Mouse (Mus musculus): ENCODE results near the gene Pla2g3. TPM values are rescaled to one million over a fixed set of nuclear protein-coding genes. Genes with fewer than 3 reads are reported as not detected.
A peak's percentile ranks its signal among the peaks of the same experiment; 100 is the strongest.

Pla2g3 gene
- total and polyA plus RNA-seq, 3 experiments = not detected

- Histone ChIP-seq H3K36me3 (replicated peaks in 1 of 2; ENCODE audit: control insufficient read depth in 1 of 2, insufficient read depth in 1 of 2, low read length in 1 of 2) (no peaks in the 10 kb centered on the region), H3K9ac (ENCODE audit: insufficient read depth, low read depth) (no peak overlapping the region), H3K4me3 (replicated peaks in 1 of 3; ENCODE audit: low read depth in 2 of 3, low read length in 2 of 3, poor library complexity in 1 of 3) (no peak overlapping the region), H3K79me2 (replicated peaks; ENCODE audit: control insufficient read depth, extremely low read depth, insufficient read depth, poor library complexity, severe bottlenecking) (no peaks in the 10 kb centered on the region), H3K4me1 (ENCODE audit: control insufficient read depth in 1 of 2, insufficient read depth in 2 of 2) (peaks cover 0 to 4% of the 10 kb centered on the region in 2 experiments; a peak in 2 of 4 replicates), H3K27me3 (replicated peaks) (peaks cover 39% of the 10 kb centered on the region), H3K4me2 (ENCODE audit: insufficient read depth, low read depth, poor library complexity, severe bottlenecking) (no peak overlapping the region), H3K27ac (ENCODE audit: insufficient read depth, low read depth) (no peak overlapping the region), H3K9me3 (replicated peaks; ENCODE audit: low read length) (no peaks in the 10 kb centered on the region)
- in situ Hi-C loops (cut with MboI; ENCODE audit: low pct_ligation_motif_present, low pct_unique_long_range_greater_than_20kb, low sequenced_read_pairs) (no loop called here), dilution Hi-C loops (cut with MboI; ENCODE audit: extremely low pct_ligation_motif_present, extremely low pct_unique_long_range_greater_than_20kb, low sequenced_read_pairs) (no loop called here)
- TF ChIP-seq ZNF384 (IDR thresholded peaks at IDR 0.05; ENCODE audit: low read depth, low read length) (0 out of 2 replicates have a peak, but pooled peaks have one; percentile 27), MEF2A (IDR thresholded peaks at IDR 0.05; ENCODE audit: borderline replicate concordance, low read depth, low read length) (no peak)
- no peak for DNase-seq (ENCODE audit: extremely low read depth)
Measured at GRCm38 (mm10) chr11:3497296-3497695, 9.2 kb downstream of the Pla2g3 start.

- Histone ChIP-seq H3K4me2 (ENCODE audit: insufficient read depth, low read depth, poor library complexity, severe bottlenecking) (no peak overlapping the region), H3K4me1 (ENCODE audit: control insufficient read depth in 1 of 2, insufficient read depth in 2 of 2) (peaks cover 0 to 1% of the 10 kb centered on the region in 2 experiments; a peak in 1 of 4 replicates), H3K9me3 (replicated peaks; ENCODE audit: low read length) (no peaks in the 10 kb centered on the region), H3K9ac (ENCODE audit: insufficient read depth, low read depth) (no peak overlapping the region), H3K4me3 (replicated peaks in 1 of 3; ENCODE audit: low read depth in 2 of 3, low read length in 2 of 3, poor library complexity in 1 of 3) (no peak overlapping the region), H3K36me3 (replicated peaks in 1 of 2; ENCODE audit: control insufficient read depth in 1 of 2, insufficient read depth in 1 of 2, low read length in 1 of 2) (no peaks in the 10 kb centered on the region), H3K27ac (ENCODE audit: insufficient read depth, low read depth) (no peak overlapping the region), H3K27me3 (replicated peaks) (peaks cover 76% of the 10 kb centered on the region), H3K79me2 (replicated peaks; ENCODE audit: control insufficient read depth, extremely low read depth, insufficient read depth, poor library complexity, severe bottlenecking) (no peaks in the 10 kb centered on the region)
- in situ Hi-C loops (cut with MboI; ENCODE audit: low pct_ligation_motif_present, low pct_unique_long_range_greater_than_20kb, low sequenced_read_pairs) = no loop called here
- dilution Hi-C loops (cut with MboI; ENCODE audit: extremely low pct_ligation_motif_present, extremely low pct_unique_long_range_greater_than_20kb, low sequenced_read_pairs) = no loop called here
- no peak for DNase-seq (ENCODE audit: extremely low read depth)
- TF ChIP-seq CTCF (conservative IDR thresholded peaks at IDR 0.05 in 1 of 2, IDR thresholded peaks at IDR 0.05 in 1 of 2; ENCODE audit: low read depth in 2 of 2, low read length in 2 of 2) (no peak), USF2 (conservative IDR thresholded peaks at IDR 0.05; ENCODE audit: low read depth, low read length) (no peak), KAT2A (IDR thresholded peaks at IDR 0.05; ENCODE audit: insufficient replicate concordance, low read length) (no peak), ZMIZ1 (IDR thresholded peaks at IDR 0.05; ENCODE audit: low read depth, low read length) (no peak), ZKSCAN1 (IDR thresholded peaks at IDR 0.05; ENCODE audit: borderline replicate concordance, low read depth, low read length) (no peak), EP300 (IDR thresholded peaks at IDR 0.05; ENCODE audit: low read length) (no peak), NELFE (IDR thresholded peaks at IDR 0.05; ENCODE audit: low read depth, low read length) (no peak), SIN3A (IDR thresholded peaks at IDR 0.05; ENCODE audit: low read length) (no peak), BHLHE40 (IDR thresholded peaks at IDR 0.05; ENCODE audit: low read depth, low read length) (no peak), MXI1 (IDR thresholded peaks at IDR 0.05; ENCODE audit: low read depth, low read length) (no peak), MAZ (IDR thresholded peaks at IDR 0.05; ENCODE audit: low read depth, low read length) (no peak), USF1 (IDR thresholded peaks at IDR 0.05; ENCODE audit: low read depth, low read length) (no peak)
Measured at GRCm38 (mm10) chr11:3502057-3502456, 14.0 kb downstream of the Pla2g3 start.
